Mouse (Mus musculus) adrenal gland, postnatal 25 days (tissue): ENCODE measurements around the gene Pla2g4e. TPM values are rescaled to one million over a fixed set of nuclear protein-coding genes. Genes with fewer than 3 reads are reported as not detected.

Experiments used
- DNase-seq: peaks from one replicate; pipeline ENCODE4 v3.0.0; 2021; ENCODE audit warnings: mixed read lengths
- total RNA-seq: library from RNA; stranded (reverse); gene quantifications from 2 replicates; pipeline ENCODE4 v1.2.3, GENCODE M21; 2021

The Pla2g4e gene
- total RNA-seq, 1 experiment from 2014 or later: 0.36 TPM

DNA sequence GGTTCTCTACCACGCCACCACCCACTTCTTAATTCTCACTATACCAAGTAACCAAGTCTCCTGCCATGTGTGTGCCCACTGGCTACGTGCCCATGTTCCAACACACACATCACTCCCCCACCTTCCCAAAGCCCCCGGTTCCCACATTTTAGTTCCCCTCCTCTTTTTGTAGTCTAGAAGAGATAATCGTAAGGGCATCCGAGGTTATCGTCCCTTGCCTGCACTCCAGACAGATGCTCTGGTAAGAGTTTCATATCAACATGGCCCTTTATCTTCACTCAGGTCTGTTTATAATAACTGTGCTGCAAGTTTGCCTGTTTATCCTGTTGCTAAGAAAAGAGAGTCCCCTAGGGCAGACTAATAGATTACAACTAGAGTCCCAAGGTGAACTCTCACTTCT is 127.8 kb downstream of the Pla2g4e start:
- no peak for DNase-seq

Other genes starting within 250 kb of the Pla2g4e start
- gene Jmjd7, start 217.9 kb downstream of the Pla2g4e start, total RNA-seq: 11.3 and 13.0 TPM in 2 replicates
- gene Gm28042, start 217.8 kb downstream of the Pla2g4e start, total RNA-seq: 2.6 and 2.8 TPM in 2 replicates
- 2.7 and 3.9 TPM in 2 replicates for gene Pla2g4b, start 211.9 kb downstream of the Pla2g4e start, total RNA-seq
- 35.4 and 48.9 TPM in 2 replicates for gene Ehd4, start 90.7 kb downstream of the Pla2g4e start, total RNA-seq
- gene Pla2g4d, start 43.9 kb upstream of the Pla2g4e start, total RNA-seq: 0.21 TPM in 1 of 2 replicates, not detected in the other
- gene Pla2g4f, start 68.8 kb upstream of the Pla2g4e start, total RNA-seq: not detected in 2 replicates
- 55.9 and 64.3 TPM in 2 replicates for gene Vps39, start 107.8 kb upstream of the Pla2g4e start, total RNA-seq
- 26.0 and 42.9 TPM in 2 replicates for gene Ganc, start 158.6 kb upstream of the Pla2g4e start, total RNA-seq
- gene Tmem87a, start 158.8 kb upstream of the Pla2g4e start, total RNA-seq: 43.3 and 49.9 TPM in 2 replicates
- gene Capn3, start 210.7 kb upstream of the Pla2g4e start, total RNA-seq: 0.36 TPM in 1 of 2 replicates, not detected in the other